Mouse (Mus musculus) limb, embryonic 13.5 days (tissue): ENCODE data around the gene Tent4a. TPM values are rescaled to one million over a fixed set of nuclear protein-coding genes. Genes with fewer than 3 reads are reported as not detected.

Experiments
- ATAC-seq: fragments of 200-750 bp; cut with Nextera tagmentation; 2 replicates; pipeline ENCODE4 v1.8.0; 2017; ENCODE audit warnings: low read depth, moderate number of reproducible peaks, moderate TSS enrichment; ENCODE audit not compliant: low FRiP score
- H3K27ac ChIP-seq: fragments of 300-500 bp; sonication (generic); 2 replicates; pipeline ENCODE4 v1.5.1; 2015; ENCODE audit warnings: inconsistent platforms, mild to moderate bottlenecking, moderate library complexity
- H3K27me3 ChIP-seq: fragments of 300-500 bp; sonication (generic); 2 replicates; pipeline ENCODE4 v1.6.1; 2015; ENCODE audit warnings: mild to moderate bottlenecking, inconsistent platforms
- H3K36me3 ChIP-seq: fragments of 300-500 bp; sonication (generic); 2 replicates; pipeline ENCODE4 v1.6.1; 2015; ENCODE audit warnings: inconsistent platforms, mild to moderate bottlenecking, moderate library complexity
- H3K4me1 ChIP-seq: fragments of 300-500 bp; sonication (generic); 2 replicates; pipeline ENCODE4 v1.6.1; 2015; ENCODE audit warnings: inconsistent platforms
- H3K4me2 ChIP-seq: fragments of 300-500 bp; sonication (generic); replicated peaks from 2 replicates; pipeline ENCODE4 v1.6.1; 2015; ENCODE audit warnings: inconsistent platforms, mild to moderate bottlenecking, moderate library complexity
- H3K4me3 ChIP-seq: fragments of 300-500 bp; sonication (generic); 2 replicates; pipeline ENCODE4 v1.5.1; 2015; ENCODE audit warnings: moderate library complexity, mild to moderate bottlenecking, inconsistent platforms
- H3K9ac ChIP-seq: fragments of 300-500 bp; sonication (generic); 2 replicates; pipeline ENCODE4 v1.6.1; 2015; ENCODE audit warnings: mild to moderate bottlenecking, inconsistent platforms
- H3K9me3 ChIP-seq: fragments of 300-500 bp; sonication (generic); 2 replicates; pipeline ENCODE4 v1.6.1; 2016; ENCODE audit warnings: inconsistent platforms
- WGBS: fragments of 180-500 bp; shearing (Covaris S2); methylation state at CpG from one replicate; pipeline ENCODE4 v1.1.7; 2015; 5-methylcytosine and 5-hydroxymethylcytosine counted together
- polyA plus RNA-seq: library from polyadenylated mRNA; unstranded; fragments of >200 nt; fragmentation: Nextera tagmentation; extraction: Ambion mirVana; gene quantifications from 2 replicates; pipeline ENCODE4 v1.2.1, GENCODE M21; 2015

Gene Tent4a
- polyA plus RNA-seq, 1 experiment from 2014 or later: 6.7 TPM

DNA sequence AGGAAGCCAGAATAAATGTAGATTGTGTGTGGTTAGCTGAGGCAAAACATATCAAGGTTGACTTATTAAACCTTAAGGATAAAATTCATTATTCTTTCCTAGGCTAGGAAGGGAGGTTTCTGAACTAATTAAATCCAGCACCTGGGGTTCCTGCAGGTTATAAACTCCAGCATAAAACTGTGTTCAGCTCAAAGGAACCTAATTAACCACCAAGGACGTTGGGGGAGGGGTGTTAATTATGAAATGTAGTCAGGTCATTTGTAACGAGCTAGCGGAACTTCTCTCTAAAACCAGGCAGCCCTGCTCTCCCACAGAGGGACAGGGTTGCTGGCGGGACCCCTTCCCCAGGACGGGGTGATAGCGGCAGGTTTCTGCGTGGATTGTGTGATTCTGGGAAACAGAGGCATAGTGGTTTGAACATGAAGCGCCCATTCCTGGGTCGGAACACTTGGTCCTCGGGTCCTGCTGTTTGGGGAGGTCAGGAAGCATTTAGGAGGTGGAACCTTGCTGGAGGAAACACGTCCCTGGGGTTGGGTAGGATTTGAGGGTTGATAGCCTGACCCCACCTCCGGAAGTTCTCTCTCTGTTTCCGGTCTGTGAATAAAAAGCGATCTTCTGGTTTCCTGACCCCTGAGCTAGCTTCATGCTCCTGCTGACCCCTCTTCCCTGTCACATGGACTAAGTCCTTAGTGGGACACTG, 78.8 kb downstream of the Tent4a start:
- Histone ChIP-seq H3K27me3 (no peaks in the 10 kb centered on the region), H3K27ac (no peak overlapping the region), H3K9ac (no peak overlapping the region), H3K9me3 (no peaks in the 10 kb centered on the region), H3K36me3 (no peaks in the 10 kb centered on the region), H3K4me1 (peaks cover 8% of the 10 kb centered on the region; the same call in 1 of the 2 replicates), H3K4me3 (no peak overlapping the region), H3K4me2 (peak overlapping the region; percentile 36)
- 35% methylated on average over 14 of the region's 14 CpGs for WGBS
- 0 out of 2 replicates have a peak, but pooled peaks have one; percentile 26 for ATAC-seq

Other genes starting within 250 kb of the Tent4a start
- gene Nsun2, start 871 bp downstream of the Tent4a start, polyA plus RNA-seq: 120 and 125 TPM in 2 replicates
- 36.1 TPM in 2 replicates for gene Srd5a1, start 76.8 kb upstream of the Tent4a start, polyA plus RNA-seq
- gene Ube2ql1, start 205.3 kb upstream of the Tent4a start, polyA plus RNA-seq: 4.3 and 4.8 TPM in 2 replicates